Mouse (Mus musculus): ENCODE measurements around the gene St7. TPM values are rescaled to one million over a fixed set of nuclear protein-coding genes. Genes with fewer than 3 reads are reported as not detected.
A peak's percentile ranks its signal among the peaks of the same experiment; 100 is the strongest.

The St7 gene
- total and polyA plus RNA-seq, 2 experiments from 2014 or later = 17.7 to 38.5 TPM

DNA sequence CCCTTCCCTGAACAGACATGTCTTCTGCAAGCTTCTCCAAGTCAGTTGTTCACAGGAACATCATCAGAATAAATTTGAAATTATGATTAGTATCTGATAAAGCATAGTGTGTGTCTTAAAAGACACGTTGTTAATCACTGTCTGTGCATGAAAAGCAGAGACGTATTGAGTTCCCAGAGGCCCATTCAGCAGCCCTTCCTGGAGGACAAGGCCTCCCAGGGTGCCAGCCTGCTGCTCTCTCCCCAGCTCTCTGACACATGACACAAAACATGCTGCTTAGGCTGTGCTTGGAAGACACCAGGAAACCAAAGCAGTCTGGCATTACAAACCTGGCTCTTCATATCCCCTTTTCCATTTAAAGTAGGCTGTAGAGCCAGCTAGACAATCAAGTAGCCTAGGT is 249.2 kb downstream of the St7 start:
- peaks cover 14% of the 10 kb centered on the region; the same call in 1 of the 2 replicates for H3K4me1 ChIP-seq (ENCODE audit: control insufficient read depth, insufficient read depth)
- H3K36me3 ChIP-seq (replicated peaks; ENCODE audit: control insufficient read depth, insufficient read depth, low read length) = 0 out of 2 replicates have a peak, but pooled peaks cover 8% of the 10 kb centered on the region
- H3K27me3 ChIP-seq (ENCODE audit: control insufficient read depth, insufficient read depth, low read length) = no peaks in the 10 kb centered on the region
- H3K4me2 ChIP-seq (ENCODE audit: low read depth, low read length) = no peak overlapping the region
- H3K4me3 ChIP-seq (ENCODE audit: low read depth, low read length) = no peak overlapping the region
- H3K27ac ChIP-seq (ENCODE audit: low read depth) = no peak overlapping the region
- no peak for DNase-seq (ENCODE audit: low spot score)
- no peak for ATAC-seq (ENCODE audit: insufficient read depth, low read depth)
- no peak overlapping the region for H3K9ac ChIP-seq (replicated peaks; ENCODE audit: low read depth, low read length)
- H3K9me3 ChIP-seq (replicated peaks; ENCODE audit: control insufficient read depth, low read length) = no peaks in the 10 kb centered on the region
- 18% methylated on average over 2 of the region's 2 CpGs for WGBS
- no peak for TF ChIP-seq EP300 (IDR thresholded peaks at IDR 0.05; ENCODE audit: low read depth)
- no peak for TF ChIP-seq CTCF (IDR thresholded peaks at IDR 0.05; ENCODE audit: low read depth)

DNA sequence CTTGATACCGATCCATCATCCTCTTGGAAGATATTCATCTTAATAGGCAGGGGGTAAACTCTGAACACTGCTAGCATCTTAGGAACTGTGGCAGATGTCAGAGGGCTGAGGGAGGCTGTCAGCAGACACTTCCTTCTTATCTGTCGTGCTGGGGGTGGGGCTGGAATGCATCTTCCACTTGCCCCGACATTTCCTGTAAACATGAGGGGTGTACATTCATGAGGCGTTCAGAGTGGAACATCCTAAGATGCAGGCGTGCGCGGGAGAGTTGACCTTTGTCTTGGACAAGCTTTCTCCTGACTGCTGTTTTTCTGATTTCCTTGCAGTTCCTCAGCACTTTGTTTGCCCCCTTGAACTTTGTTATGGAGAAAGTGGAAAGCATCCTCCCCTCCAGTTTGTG is 249.6 kb downstream of the St7 start:
- ATAC-seq (ENCODE audit: insufficient read depth, low read depth) (no peak; the same call in 1 of the 2 replicates), DNase-seq (ENCODE audit: low spot score) (no peak)
- 22% methylated on average over 7 of the region's 7 CpGs for WGBS
- Histone ChIP-seq H3K36me3 (replicated peaks; ENCODE audit: control insufficient read depth, insufficient read depth, low read length) (0 out of 2 replicates have a peak, but pooled peaks cover 8% of the 10 kb centered on the region), H3K27me3 (ENCODE audit: control insufficient read depth, insufficient read depth, low read length) (no peaks in the 10 kb centered on the region), H3K9ac (replicated peaks; ENCODE audit: low read depth, low read length) (no peak overlapping the region), H3K27ac (ENCODE audit: low read depth) (no peak overlapping the region), H3K9me3 (replicated peaks; ENCODE audit: control insufficient read depth, low read length) (no peaks in the 10 kb centered on the region), H3K4me3 (ENCODE audit: low read depth, low read length) (no peak overlapping the region), H3K4me1 (ENCODE audit: control insufficient read depth, insufficient read depth) (peaks cover 14% of the 10 kb centered on the region; the same call in 1 of the 2 replicates), H3K4me2 (ENCODE audit: low read depth, low read length) (no peak overlapping the region)
- no peak for TF ChIP-seq CTCF (IDR thresholded peaks at IDR 0.05; ENCODE audit: low read depth)
- TF ChIP-seq EP300 (IDR thresholded peaks at IDR 0.05; ENCODE audit: low read depth) = no peak

DNA sequence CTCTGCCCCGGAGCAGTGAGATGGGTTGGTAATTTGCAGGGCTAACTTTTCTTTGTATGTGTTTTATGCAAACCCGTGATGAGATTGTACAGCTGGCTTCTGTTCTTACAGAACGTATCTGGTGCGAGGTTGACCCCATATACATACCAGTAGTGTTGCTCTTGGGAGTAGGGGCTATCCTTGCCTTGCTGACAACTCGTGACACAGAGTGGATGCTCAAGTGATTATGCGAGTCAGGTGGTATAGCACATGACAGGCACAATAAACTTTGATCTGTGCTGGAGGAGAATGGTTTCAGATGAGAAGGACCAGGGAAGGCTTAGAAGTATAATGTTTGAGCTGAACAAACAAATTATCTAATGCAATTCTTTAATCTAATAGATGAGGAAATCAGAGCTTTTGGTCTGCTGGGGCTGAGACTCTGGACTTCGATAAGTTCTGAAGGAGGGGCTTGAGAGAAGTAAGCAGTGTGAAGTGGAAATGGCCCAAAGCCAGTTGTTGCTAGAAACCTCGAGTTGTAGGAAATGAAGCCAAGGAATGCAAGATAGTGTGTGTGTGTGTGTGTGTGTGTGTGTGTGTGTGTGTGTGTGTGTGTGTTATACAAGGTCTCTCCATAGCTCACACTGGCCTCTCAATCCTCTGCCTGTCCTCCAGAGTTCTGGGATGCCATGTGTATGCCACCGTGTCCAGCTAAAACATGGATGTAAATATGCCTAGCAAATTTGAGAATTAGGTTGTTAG is 251.3 kb downstream of the St7 start:
- H3K4me1 ChIP-seq (ENCODE audit: control insufficient read depth, insufficient read depth) = peaks cover 14% of the 10 kb centered on the region; the same call in 1 of the 2 replicates
- ATAC-seq (ENCODE audit: insufficient read depth, low read depth) = peak; percentile 54; the same call in 1 of the 2 replicates

DNA sequence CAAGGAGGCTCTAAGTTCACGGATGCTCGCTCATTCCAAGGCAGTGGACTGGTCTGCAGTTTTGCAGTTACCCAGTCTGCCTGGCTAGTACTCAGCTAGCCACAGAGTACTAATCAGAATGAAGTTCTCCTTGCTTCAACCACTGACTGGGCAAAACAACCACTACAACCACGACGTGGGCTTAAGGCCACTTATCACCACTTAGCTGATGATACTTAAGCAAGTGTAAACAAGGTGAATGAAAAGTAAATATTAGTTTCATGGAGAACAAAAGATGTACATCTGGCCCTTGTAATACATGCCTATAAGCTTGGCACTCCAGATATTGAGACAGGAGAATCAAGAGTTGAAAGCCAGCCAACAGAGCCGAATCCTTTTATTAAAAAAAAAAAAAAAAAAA is 253.7 kb downstream of the St7 start:
- no peak for DNase-seq (ENCODE audit: low spot score)
- TF ChIP-seq EP300 (IDR thresholded peaks at IDR 0.05; ENCODE audit: low read depth) = no peak
- no peak for TF ChIP-seq CTCF (IDR thresholded peaks at IDR 0.05; ENCODE audit: low read depth)
- Histone ChIP-seq H3K9me3 (replicated peaks; ENCODE audit: control insufficient read depth, low read length) (no peaks in the 10 kb centered on the region), H3K4me2 (ENCODE audit: low read depth, low read length) (no peak overlapping the region), H3K9ac (replicated peaks; ENCODE audit: low read depth, low read length) (no peak overlapping the region; the same call in 1 of the 2 replicates), H3K27ac (ENCODE audit: low read depth) (no peak overlapping the region), H3K36me3 (replicated peaks; ENCODE audit: control insufficient read depth, insufficient read depth, low read length) (no peaks in the 10 kb centered on the region), H3K4me1 (ENCODE audit: control insufficient read depth, insufficient read depth) (peaks cover 14% of the 10 kb centered on the region; the same call in 1 of the 2 replicates), H3K27me3 (ENCODE audit: control insufficient read depth, insufficient read depth, low read length) (no peaks in the 10 kb centered on the region), H3K4me3 (ENCODE audit: low read depth, low read length) (no peak overlapping the region)
- 42% methylated on average over 5 of the region's 5 CpGs for WGBS
- no peak for ATAC-seq (ENCODE audit: insufficient read depth, low read depth)

More for the DNA sequence above, 251.3 kb downstream of the St7 start:
- no peaks in the 10 kb centered on the region for H3K9me3 ChIP-seq (replicated peaks; ENCODE audit: control insufficient read depth, low read length)
- 0 out of 2 replicates have a peak, but pooled peaks cover 5% of the 10 kb centered on the region for H3K36me3 ChIP-seq (replicated peaks; ENCODE audit: control insufficient read depth, insufficient read depth, low read length)
- no peak overlapping the region for H3K9ac ChIP-seq (replicated peaks; ENCODE audit: low read depth, low read length)
- no peak overlapping the region for H3K4me3 ChIP-seq (ENCODE audit: low read depth, low read length)
- WGBS = 48% methylated on average over 9 of the region's 9 CpGs
- no peak overlapping the region for H3K27ac ChIP-seq (ENCODE audit: low read depth)
- no peaks in the 10 kb centered on the region for H3K27me3 ChIP-seq (ENCODE audit: control insufficient read depth, insufficient read depth, low read length)
- H3K4me2 ChIP-seq (ENCODE audit: low read depth, low read length) = no peak overlapping the region
- TF ChIP-seq EP300 (IDR thresholded peaks at IDR 0.05; ENCODE audit: low read depth) (no peak), CTCF (IDR thresholded peaks at IDR 0.05; ENCODE audit: low read depth) (no peak)
- DNase-seq (ENCODE audit: low spot score) = peak; percentile 39

DNA sequence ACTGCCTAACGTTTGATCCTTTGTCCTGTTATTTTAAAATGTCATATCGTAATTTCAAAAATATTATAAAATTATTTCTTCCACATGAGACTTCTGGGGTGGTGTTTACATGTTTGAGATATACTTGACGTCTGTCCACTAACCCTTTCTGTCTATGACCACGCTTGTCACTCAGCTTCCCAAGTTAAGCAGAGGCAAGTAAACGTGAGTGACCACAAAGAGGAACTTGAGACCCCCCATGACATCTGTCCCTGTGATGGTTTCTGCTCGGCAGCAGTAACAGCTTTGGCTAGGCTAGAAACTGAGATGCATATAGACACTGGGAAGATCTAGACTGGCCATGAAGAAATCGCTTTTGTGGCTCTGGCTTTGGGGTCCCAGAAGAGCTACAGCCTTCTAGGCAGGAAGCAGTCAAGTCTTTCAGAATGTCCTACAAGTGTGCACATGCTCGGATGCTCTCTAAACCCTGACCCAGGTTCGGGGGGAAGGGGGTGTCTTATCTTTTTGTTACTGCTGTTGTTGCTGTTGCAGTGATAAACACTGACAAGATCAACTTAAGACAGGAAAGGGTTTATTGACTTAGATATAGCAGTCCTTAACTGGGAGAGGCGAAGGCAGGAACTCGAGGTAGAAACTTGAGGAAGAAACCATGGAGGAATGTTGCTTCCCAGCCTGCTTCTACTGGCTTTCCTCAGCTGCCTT is 254.5 kb downstream of the St7 start:
- H3K9ac ChIP-seq (replicated peaks; ENCODE audit: low read depth, low read length) = no peak overlapping the region
- H3K9me3 ChIP-seq (replicated peaks; ENCODE audit: control insufficient read depth, low read length) = no peaks in the 10 kb centered on the region
- H3K4me2 ChIP-seq (ENCODE audit: low read depth, low read length) = no peak overlapping the region
- no peak overlapping the region for H3K27ac ChIP-seq (ENCODE audit: low read depth)
- H3K4me3 ChIP-seq (ENCODE audit: low read depth, low read length) = no peak overlapping the region
- no peaks in the 10 kb centered on the region for H3K27me3 ChIP-seq (ENCODE audit: control insufficient read depth, insufficient read depth, low read length)
- no peak for TF ChIP-seq CTCF (IDR thresholded peaks at IDR 0.05; ENCODE audit: low read depth)
- TF ChIP-seq EP300 (IDR thresholded peaks at IDR 0.05; ENCODE audit: low read depth) = no peak
- 0 out of 2 replicates have a peak, but pooled peaks cover 8% of the 10 kb centered on the region for H3K4me1 ChIP-seq (ENCODE audit: control insufficient read depth, insufficient read depth)
- no peaks in the 10 kb centered on the region for H3K36me3 ChIP-seq (replicated peaks; ENCODE audit: control insufficient read depth, insufficient read depth, low read length)
- 54% methylated on average over 11 of the region's 11 CpGs for whole genome bisulfite sequencing
- no peak for ATAC-seq (ENCODE audit: insufficient read depth, low read depth)
- DNase-seq (ENCODE audit: low spot score) = no peak

All from heart, postnatal 0 days (tissue).